Mouse (Mus musculus): ENCODE data around the gene Cuedc1.

DNA sequence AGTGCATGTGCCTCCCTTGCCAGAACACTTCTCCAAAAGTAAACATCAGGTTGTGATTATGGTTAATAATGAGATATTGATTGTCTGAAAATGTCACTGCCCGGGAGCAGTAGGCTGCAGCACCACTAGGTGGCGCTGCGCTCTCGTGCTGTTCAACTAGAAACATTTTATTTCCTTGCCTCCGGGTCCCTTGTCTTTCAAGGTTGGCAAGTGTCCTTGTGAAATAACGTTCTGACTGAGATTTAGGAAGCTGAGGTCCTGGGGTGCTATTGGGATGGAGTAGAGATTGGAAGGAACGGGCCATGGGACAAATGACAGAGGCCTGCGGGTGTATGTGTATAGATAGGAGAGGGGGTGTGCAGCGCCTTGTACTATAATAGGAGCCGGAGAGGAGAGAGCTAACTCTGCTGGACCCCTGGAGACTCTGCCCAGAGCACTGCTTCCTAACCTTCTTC lies 118.4 kb downstream of the Cuedc1 start:
- peak; percentile 84 for TF ChIP-seq CTCF (IDR thresholded peaks at IDR 0.05; ENCODE audit: insufficient read depth, low read depth, low read length)
- no peak for TF ChIP-seq POLR2A (IDR thresholded peaks at IDR 0.05; ENCODE audit: insufficient read depth, low read depth, low read length)
